Mouse (Mus musculus): Measurements from ENCODE around the gene Ythdf2. TPM values are rescaled to one million over a fixed set of nuclear protein-coding genes. Genes with fewer than 3 reads are reported as not detected.
A peak's percentile ranks its signal among the peaks of the same experiment; 100 is the strongest.
"Not testable (repeated sequence)": the region's sequence is repeated elsewhere in the genome, so short reads cannot be mapped to it uniquely, and the experiment has no call there.

Gene Ythdf2
- total RNA-seq (2021) = 10 to 100 TPM; 55.7 to 60.1 TPM
- long read RNA-seq, experiment 1, full-length matches to known transcripts = 91 of 97 reads
- long read RNA-seq, experiment 1, partial matches to known transcripts = 5 of 97 reads
- long read RNA-seq, experiment 1, other reads (novel, unspliced or antisense) = 1 of 97 reads
- long read RNA-seq, experiment 2, full-length matches to known transcripts = 113 of 117 reads
- long read RNA-seq, experiment 2, partial matches to known transcripts = 2 of 117 reads
- long read RNA-seq, experiment 2, other reads (novel, unspliced or antisense) = 2 of 117 reads

- peak; percentile 97 to 99 for DNase-seq (ENCODE audit: low spot score in 2 of 2)
Measured at GRCm38 (mm10) chr4:132211953-132212734, at the start of gene Ythdf2. Ythdf2 (minus strand) TSS chr4:132212303.

GRCm38 (mm10) chr4:132260404-132261379 lies 48.6 kb upstream of the Ythdf2 start:
- DNase-seq (ENCODE audit: low spot score in 2 of 2) = peak; percentile 38 to 53

- DNase-seq (ENCODE audit: low spot score in 2 of 2) = no peak
Measured at GRCm38 (mm10) chr4:132259248-132259647, 47.1 kb upstream of the Ythdf2 start.

- DNase-seq (ENCODE audit: low spot score in 2 of 2) = no peak
Measured at GRCm38 (mm10) chr4:132256384-132256783, 44.3 kb upstream of the Ythdf2 start.

- no peak for DNase-seq (ENCODE audit: low spot score in 2 of 2)
Measured at GRCm38 (mm10) chr4:132254986-132255385, 42.9 kb upstream of the Ythdf2 start.

- no peak for DNase-seq (ENCODE audit: low spot score in 2 of 2)
Measured at GRCm38 (mm10) chr4:132253622-132254021, 41.5 kb upstream of the Ythdf2 start.

- no peak for DNase-seq (ENCODE audit: low spot score in 2 of 2)
Measured at GRCm38 (mm10) chr4:132253128-132253527, 41.0 kb upstream of the Ythdf2 start.

- DNase-seq (ENCODE audit: low spot score in 2 of 2) = no peak
Measured at GRCm38 (mm10) chr4:132251596-132251995, 39.5 kb upstream of the Ythdf2 start.

- DNase-seq (ENCODE audit: low spot score in 2 of 2) = no peak
Measured at GRCm38 (mm10) chr4:132247451-132247997, 35.4 kb upstream of the Ythdf2 start.

GRCm38 (mm10) chr4:132245643-132246042 lies 33.5 kb upstream of the Ythdf2 start:
- no peak for DNase-seq (ENCODE audit: low spot score in 2 of 2)

- no peak for DNase-seq (ENCODE audit: low spot score in 2 of 2)
Measured at GRCm38 (mm10) chr4:132241208-132241607, 29.1 kb upstream of the Ythdf2 start.

GRCm38 (mm10) chr4:132240367-132240766 lies 28.3 kb upstream of the Ythdf2 start:
- no peak for DNase-seq (ENCODE audit: low spot score in 2 of 2)

- DNase-seq (ENCODE audit: low spot score in 2 of 2) = no peak
Measured at GRCm38 (mm10) chr4:132238356-132238755, 26.3 kb upstream of the Ythdf2 start.

GRCm38 (mm10) chr4:132234710-132235109 lies 22.6 kb upstream of the Ythdf2 start:
- DNase-seq (ENCODE audit: low spot score in 2 of 2) = no peak

GRCm38 (mm10) chr4:132230422-132230821 lies 18.3 kb upstream of the Ythdf2 start:
- no peak for DNase-seq (ENCODE audit: low spot score in 2 of 2)

- not testable (repeated sequence) for DNase-seq (ENCODE audit: low spot score in 2 of 2)
Measured at GRCm38 (mm10) chr4:132222001-132222400, 9.9 kb upstream of the Ythdf2 start.

GRCm38 (mm10) chr4:132218439-132218838 lies 6.3 kb upstream of the Ythdf2 start:
- not testable (repeated sequence) for DNase-seq (ENCODE audit: low spot score in 2 of 2)

- DNase-seq (ENCODE audit: low spot score in 2 of 2) = no peak
Measured at GRCm38 (mm10) chr4:132217781-132218180, 5.7 kb upstream of the Ythdf2 start.

- no peak for DNase-seq (ENCODE audit: low spot score in 2 of 2)
Measured at GRCm38 (mm10) chr4:132216602-132217001, 4.5 kb upstream of the Ythdf2 start.

GRCm38 (mm10) chr4:132214847-132215246 lies 2.7 kb upstream of the Ythdf2 start:
- no peak for DNase-seq (ENCODE audit: low spot score in 2 of 2)
